Mouse (Mus musculus) embryonic facial prominence, embryonic 15.5 days (tissue): Measurements from ENCODE around the gene Gba. TPM values are rescaled to one million over a fixed set of nuclear protein-coding genes. Genes with fewer than 3 reads are reported as not detected.
A peak's percentile ranks its signal among the peaks of the same experiment; 100 is the strongest.
"Not testable (repeated sequence)": the region's sequence is repeated elsewhere in the genome, so short reads cannot be mapped to it uniquely, and the experiment has no call there.

ENCODE experiments used
- ATAC-seq: fragments of 200-750 bp; cut with Nextera tagmentation; 2 replicates; pipeline ENCODE4 v1.8.0; 2017; ENCODE audit warnings: low read depth, moderate TSS enrichment; ENCODE audit not compliant: insufficient number of reproducible peaks, low FRiP score, low TSS enrichment
- H3K27ac ChIP-seq: fragments of 300-500 bp; sonication (generic); replicated peaks from 2 replicates; pipeline ENCODE4 v1.5.1; 2015; ENCODE audit warnings: mild to moderate bottlenecking, inconsistent platforms
- H3K27me3 ChIP-seq: fragments of 300-500 bp; sonication (generic); 2 replicates; pipeline ENCODE4 v1.6.1; 2015; ENCODE audit warnings: inconsistent platforms
- H3K36me3 ChIP-seq: fragments of 300-500 bp; sonication (generic); 2 replicates; pipeline ENCODE4 v1.6.1; 2015; ENCODE audit warnings: mild to moderate bottlenecking, inconsistent platforms
- H3K4me1 ChIP-seq: fragments of 300-500 bp; sonication (generic); 2 replicates; pipeline ENCODE4 v1.6.1; 2015; ENCODE audit warnings: inconsistent platforms
- H3K4me2 ChIP-seq: fragments of 300-500 bp; sonication (generic); replicated peaks from 2 replicates; pipeline ENCODE4 v1.6.1; 2015; ENCODE audit warnings: mild to moderate bottlenecking, inconsistent platforms
- H3K4me3 ChIP-seq: fragments of 300-500 bp; sonication (generic); replicated peaks from 2 replicates; pipeline ENCODE4 v1.5.1; 2015; ENCODE audit warnings: mild to moderate bottlenecking, inconsistent platforms
- H3K9ac ChIP-seq: fragments of 300-500 bp; sonication (generic); 2 replicates; pipeline ENCODE4 v1.6.1; 2015; ENCODE audit warnings: inconsistent platforms
- H3K9me3 ChIP-seq: fragments of 300-500 bp; sonication (generic); replicated peaks from 2 replicates; pipeline ENCODE4 v1.6.1; 2016; ENCODE audit warnings: inconsistent platforms
- WGBS: fragments of 180-500 bp; shearing (Covaris S2); methylation state at CpG from one replicate; pipeline ENCODE4 v1.1.7; 2015; 5-methylcytosine and 5-hydroxymethylcytosine counted together
- polyA plus RNA-seq: library from polyadenylated mRNA; unstranded; fragments of >200 nt; fragmentation: Nextera tagmentation; extraction: Ambion mirVana; gene quantifications from 2 replicates; pipeline ENCODE4 v1.2.1, GENCODE M21; 2015

Gene Gba
- polyA plus RNA-seq, 1 experiment from 2014 or later: 55.6 TPM

DNA sequence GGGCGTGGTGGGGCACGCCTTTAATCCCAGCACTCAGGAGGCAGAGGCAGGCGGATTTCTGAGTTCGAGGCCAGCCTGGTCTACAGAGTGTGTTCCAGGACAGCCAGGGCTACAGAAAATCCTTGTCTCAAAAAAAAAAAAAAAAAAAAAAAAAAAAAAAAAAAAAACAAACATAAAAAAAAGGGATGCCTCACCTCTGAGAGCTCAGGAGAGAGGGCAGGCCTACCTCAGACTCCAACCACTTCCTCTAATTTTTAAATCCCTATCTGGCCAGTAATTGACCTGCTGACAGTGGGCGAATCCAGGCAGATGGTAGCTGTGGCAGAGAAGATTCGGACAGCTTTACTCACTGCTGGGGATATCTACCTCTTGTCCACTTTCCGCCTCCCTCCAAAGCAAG lies 13.7 kb downstream of the Gba start:
- H3K27me3 ChIP-seq, H3K9me3 ChIP-seq, H3K4me3 ChIP-seq, ATAC-seq, H3K27ac ChIP-seq, H3K9ac ChIP-seq, H3K36me3 ChIP-seq: not testable (repeated sequence)
- Histone ChIP-seq H3K4me1 (peaks cover 32% of the 10 kb centered on the region), H3K4me2 (0 out of 2 replicates have a peak overlapping the region, but pooled peaks have one; percentile 81)
- WGBS: 72% methylated on average over 7 of the region's 7 CpGs

DNA sequence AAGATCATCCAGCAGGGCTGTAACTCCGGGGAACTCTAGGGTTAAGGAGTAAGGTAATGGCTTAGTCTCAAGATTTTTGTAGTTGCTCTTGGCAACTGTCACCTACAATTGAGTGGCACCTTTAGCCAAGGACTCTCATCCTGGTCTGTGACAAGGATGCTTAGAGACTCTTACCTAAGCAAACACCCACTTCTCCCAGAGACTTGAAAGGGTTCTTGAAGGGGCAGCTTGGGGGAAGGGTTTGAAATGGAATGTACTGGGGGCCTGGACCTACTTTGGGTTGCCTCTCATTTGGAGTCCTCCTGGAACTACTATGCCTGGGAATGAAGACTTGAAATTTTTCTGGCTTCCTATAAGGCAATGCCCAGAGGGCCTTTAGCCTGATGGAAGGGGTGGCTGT lies 15.5 kb downstream of the Gba start:
- no peak overlapping the region for H3K9ac ChIP-seq
- H3K27ac ChIP-seq: no peak overlapping the region
- H3K4me1 ChIP-seq: peaks cover 20% of the 10 kb centered on the region
- H3K36me3 ChIP-seq: peaks cover 3% of the 10 kb centered on the region; the same call in 1 of the 2 replicates
- ATAC-seq: no peak
- no peaks in the 10 kb centered on the region for H3K27me3 ChIP-seq
- no peak overlapping the region for H3K4me2 ChIP-seq
- H3K4me3 ChIP-seq: no peak overlapping the region
- H3K9me3 ChIP-seq: no peaks in the 10 kb centered on the region
- WGBS: 85% methylated on average over 1 of the region's 1 CpGs

DNA sequence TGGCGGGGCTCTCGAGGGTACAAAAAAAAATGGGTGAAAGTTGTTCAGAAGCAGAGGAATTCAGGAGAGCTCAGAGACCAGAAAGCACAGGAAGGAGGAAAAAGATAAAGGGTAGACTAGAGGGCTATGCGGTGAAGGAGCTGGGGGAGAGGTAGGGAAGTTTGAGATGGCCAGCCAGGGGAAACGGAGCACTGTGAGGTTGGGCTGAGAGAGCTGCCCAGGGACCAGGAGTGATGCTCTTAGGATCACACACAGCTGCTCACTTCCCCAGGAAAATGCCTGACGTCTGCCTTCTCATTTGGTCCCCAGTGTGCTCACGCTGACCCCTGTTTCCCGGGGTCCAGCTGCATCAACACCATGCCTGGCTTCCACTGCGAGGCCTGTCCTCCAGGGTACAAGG lies 16.8 kb downstream of the Gba start:
- Histone ChIP-seq H3K27ac (no peak overlapping the region), H3K9me3 (no peaks in the 10 kb centered on the region), H3K27me3 (no peaks in the 10 kb centered on the region), H3K36me3 (peaks cover 7% of the 10 kb centered on the region; the same call in 1 of the 2 replicates), H3K9ac (no peak overlapping the region), H3K4me2 (no peak overlapping the region), H3K4me1 (peaks cover 17% of the 10 kb centered on the region), H3K4me3 (no peak overlapping the region)
- no peak for ATAC-seq
- 45% methylated on average over 8 of the region's 8 CpGs for WGBS

DNA sequence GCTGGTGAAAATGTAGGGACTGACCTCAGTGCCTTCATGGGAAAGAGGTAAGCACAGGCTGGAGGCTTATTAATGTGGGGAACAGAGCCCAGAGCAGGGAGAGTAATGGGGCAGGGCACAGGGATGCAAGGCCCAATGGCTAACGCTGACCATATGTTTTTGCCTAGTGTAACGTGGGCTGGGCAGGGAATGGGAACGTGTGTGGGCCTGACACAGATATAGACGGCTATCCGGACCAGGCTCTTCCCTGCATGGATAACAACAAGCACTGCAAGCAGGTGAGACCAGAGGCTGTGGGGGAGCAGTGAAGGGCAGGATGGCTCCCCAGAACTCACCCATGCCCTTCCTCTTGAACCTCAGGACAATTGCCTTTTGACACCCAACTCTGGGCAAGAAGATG lies 18.4 kb downstream of the Gba start:
- Histone ChIP-seq H3K4me2 (no peak overlapping the region), H3K9me3 (no peaks in the 10 kb centered on the region), H3K9ac (no peak overlapping the region), H3K27ac (no peak overlapping the region), H3K4me3 (no peak overlapping the region), H3K4me1 (peaks cover 6% of the 10 kb centered on the region), H3K27me3 (no peaks in the 10 kb centered on the region), H3K36me3 (peaks cover 11% of the 10 kb centered on the region; the same call in 1 of the 2 replicates)
- 43% methylated on average over 5 of the region's 5 CpGs for WGBS
- ATAC-seq: no peak

DNA sequence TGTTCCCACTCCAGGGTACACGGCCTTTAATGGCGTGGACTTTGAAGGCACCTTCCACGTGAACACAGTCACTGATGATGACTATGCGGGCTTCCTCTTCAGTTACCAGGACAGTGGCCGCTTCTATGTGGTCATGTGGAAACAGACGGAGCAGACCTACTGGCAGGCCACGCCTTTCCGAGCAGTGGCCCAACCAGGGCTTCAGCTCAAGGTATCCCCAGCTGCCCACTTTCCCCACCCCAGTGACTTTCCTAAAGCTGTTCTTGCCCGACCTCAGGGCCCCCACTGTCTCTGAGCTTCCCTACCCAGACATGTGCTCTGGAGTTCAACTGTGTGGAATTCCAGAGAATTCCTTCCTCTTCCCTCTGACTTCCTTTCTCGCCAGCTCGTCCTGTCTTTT lies 22.1 kb downstream of the Gba start:
- H3K9ac ChIP-seq: no peak overlapping the region
- WGBS: 77% methylated on average over 11 of the region's 11 CpGs

DNA sequence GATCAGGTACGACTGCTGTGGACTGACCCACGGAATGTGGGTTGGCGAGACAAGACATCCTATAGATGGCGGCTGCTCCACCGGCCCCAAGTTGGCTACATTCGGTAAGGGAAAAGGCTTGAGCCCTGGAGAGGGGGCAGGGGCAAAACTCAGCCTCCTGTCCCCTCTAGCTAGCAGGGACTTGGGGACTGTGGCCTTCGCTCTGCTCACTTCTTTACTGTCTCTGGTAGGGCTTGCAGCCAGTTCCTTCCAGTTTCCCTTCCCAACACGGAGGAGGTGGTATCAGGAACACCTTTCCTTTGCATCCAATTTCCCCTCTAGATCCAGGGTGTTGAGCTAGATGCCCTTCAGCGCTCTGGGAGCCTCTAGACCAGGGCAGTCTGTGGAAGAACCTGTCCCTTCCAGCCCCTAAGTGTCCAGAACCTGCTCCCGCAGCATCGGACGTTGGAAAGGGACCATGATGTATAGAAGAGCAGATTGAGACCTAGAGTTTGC lies 22.6 kb downstream of the Gba start:
- Histone ChIP-seq H3K4me3 (no peak overlapping the region), H3K27ac (no peak overlapping the region), H3K27me3 (no peaks in the 10 kb centered on the region; the same call in 1 of the 2 replicates), H3K36me3 (peaks cover 11% of the 10 kb centered on the region; the same call in 1 of the 2 replicates), H3K4me1 (peaks cover 37% of the 10 kb centered on the region), H3K4me2 (peak overlapping the region; percentile 82; the same call in 1 of the 2 replicates), H3K9ac (no peak overlapping the region), H3K9me3 (no peaks in the 10 kb centered on the region)
- ATAC-seq: no peak
- WGBS: 59% methylated on average over 12 of the region's 12 CpGs

More for the DNA sequence above, 22.1 kb downstream of the Gba start:
- peaks cover 11% of the 10 kb centered on the region; the same call in 1 of the 2 replicates for H3K36me3 ChIP-seq
- no peak overlapping the region for H3K4me2 ChIP-seq
- H3K27me3 ChIP-seq: no peaks in the 10 kb centered on the region
- ATAC-seq: no peak
- H3K4me1 ChIP-seq: peaks cover 37% of the 10 kb centered on the region
- H3K27ac ChIP-seq: no peak overlapping the region
- no peak overlapping the region for H3K4me3 ChIP-seq
- H3K9me3 ChIP-seq: no peaks in the 10 kb centered on the region

DNA sequence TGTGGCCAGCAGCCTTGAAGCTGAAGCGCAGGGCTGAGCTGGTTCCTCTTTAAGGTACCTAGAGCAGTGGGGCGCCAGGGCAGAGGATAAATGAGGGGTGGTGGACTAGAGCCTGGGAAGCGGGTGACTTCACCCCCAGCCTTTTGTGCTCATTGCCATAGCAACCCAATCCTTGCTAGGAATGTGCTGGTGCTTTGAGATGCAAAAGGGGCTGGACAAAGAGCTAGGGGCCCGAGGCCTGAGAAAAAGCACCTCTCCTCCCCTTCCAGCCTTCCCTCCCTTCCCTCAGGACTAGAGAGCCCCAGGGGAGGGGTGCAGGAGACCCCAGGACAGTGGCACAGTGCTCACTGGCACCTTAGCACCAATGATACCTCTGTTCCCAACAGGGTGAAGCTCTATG lies 23.2 kb downstream of the Gba start:
- Histone ChIP-seq H3K4me1 (peaks cover 37% of the 10 kb centered on the region), H3K9ac (no peak overlapping the region), H3K36me3 (peaks cover 11% of the 10 kb centered on the region; the same call in 1 of the 2 replicates), H3K4me2 (peak overlapping the region; percentile 82; the same call in 1 of the 2 replicates), H3K4me3 (peak overlapping the region; percentile 46; the same call in 1 of the 2 replicates), H3K27me3 (no peaks in the 10 kb centered on the region; the same call in 1 of the 2 replicates), H3K27ac (no peak overlapping the region), H3K9me3 (no peaks in the 10 kb centered on the region)
- 38% methylated on average over 4 of the region's 4 CpGs for WGBS
- no peak for ATAC-seq

DNA sequence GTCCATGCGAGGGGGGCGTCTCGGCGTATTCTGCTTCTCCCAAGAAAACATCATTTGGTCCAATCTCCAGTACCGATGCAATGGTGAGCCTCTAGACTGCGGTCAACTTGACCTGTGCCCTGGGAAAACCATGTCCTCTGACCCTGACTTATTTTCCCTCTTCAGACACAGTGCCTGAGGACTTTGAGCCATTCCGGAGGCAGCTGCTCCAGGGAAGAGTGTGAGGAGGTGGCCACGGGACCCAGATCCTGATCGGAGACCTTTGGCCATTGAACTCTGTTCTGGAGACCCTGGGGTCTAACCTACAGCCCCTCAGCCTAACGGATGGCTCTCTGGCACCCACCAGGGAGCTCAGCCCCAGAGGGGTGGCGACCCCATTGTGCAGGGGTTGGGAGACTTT lies 23.6 kb downstream of the Gba start:
- Histone ChIP-seq H3K4me2 (peak overlapping the region; percentile 82), H3K27ac (0 out of 2 replicates have a peak overlapping the region, but pooled peaks have one; percentile 89), H3K27me3 (no peaks in the 10 kb centered on the region; the same call in 1 of the 2 replicates), H3K4me1 (peaks cover 37% of the 10 kb centered on the region), H3K4me3 (peak overlapping the region; percentile 46), H3K9me3 (no peaks in the 10 kb centered on the region), H3K36me3 (peaks cover 9% of the 10 kb centered on the region; the same call in 1 of the 2 replicates), H3K9ac (no peak overlapping the region)
- no peak for ATAC-seq
- WGBS: 32% methylated on average over 11 of the region's 11 CpGs

DNA sequence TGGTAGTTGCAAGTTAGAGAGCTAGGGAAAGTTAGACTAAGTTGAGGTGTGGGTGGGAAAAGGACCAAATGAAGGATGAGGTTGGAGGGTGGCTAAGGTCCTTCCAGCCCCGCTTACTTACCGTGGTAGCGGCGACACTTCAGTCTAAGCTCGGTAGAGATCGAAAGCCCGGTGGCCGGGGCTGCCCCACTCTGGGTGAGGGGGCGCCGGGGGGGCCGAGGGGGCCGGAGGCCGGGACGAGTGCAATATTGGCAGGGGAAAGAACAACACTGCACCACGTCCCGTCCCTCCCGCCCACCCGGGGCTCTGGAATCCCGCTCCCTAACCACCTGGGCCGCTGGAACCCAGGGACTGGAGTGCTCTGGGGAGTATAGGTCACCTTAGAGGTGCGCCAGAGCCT lies 24.2 kb downstream of the Gba start, which contains the start of gene Mtx1:
Gene Mtx1 (minus strand): TSS at position 189 of the 400 bp plus-strand sequence.
- Histone ChIP-seq H3K27me3 (no peaks in the 10 kb centered on the region; the same call in 1 of the 2 replicates), H3K9ac (peak within 1 kb of the TSS; percentile 7; the same call in 1 of the 2 replicates), H3K4me3 (peak within 1 kb of the TSS; percentile 46), H3K27ac (peak within 1 kb of the TSS; percentile 89), H3K9me3 (no peaks in the 10 kb centered on the region), H3K36me3 (peaks cover 9% of the 10 kb centered on the region; the same call in 1 of the 2 replicates), H3K4me1 (peaks cover 37% of the 10 kb centered on the region), H3K4me2 (peak within 1 kb of the TSS; percentile 82)
- 3% methylated on average over 20 of the region's 21 CpGs for WGBS
- ATAC-seq: no peak

DNA sequence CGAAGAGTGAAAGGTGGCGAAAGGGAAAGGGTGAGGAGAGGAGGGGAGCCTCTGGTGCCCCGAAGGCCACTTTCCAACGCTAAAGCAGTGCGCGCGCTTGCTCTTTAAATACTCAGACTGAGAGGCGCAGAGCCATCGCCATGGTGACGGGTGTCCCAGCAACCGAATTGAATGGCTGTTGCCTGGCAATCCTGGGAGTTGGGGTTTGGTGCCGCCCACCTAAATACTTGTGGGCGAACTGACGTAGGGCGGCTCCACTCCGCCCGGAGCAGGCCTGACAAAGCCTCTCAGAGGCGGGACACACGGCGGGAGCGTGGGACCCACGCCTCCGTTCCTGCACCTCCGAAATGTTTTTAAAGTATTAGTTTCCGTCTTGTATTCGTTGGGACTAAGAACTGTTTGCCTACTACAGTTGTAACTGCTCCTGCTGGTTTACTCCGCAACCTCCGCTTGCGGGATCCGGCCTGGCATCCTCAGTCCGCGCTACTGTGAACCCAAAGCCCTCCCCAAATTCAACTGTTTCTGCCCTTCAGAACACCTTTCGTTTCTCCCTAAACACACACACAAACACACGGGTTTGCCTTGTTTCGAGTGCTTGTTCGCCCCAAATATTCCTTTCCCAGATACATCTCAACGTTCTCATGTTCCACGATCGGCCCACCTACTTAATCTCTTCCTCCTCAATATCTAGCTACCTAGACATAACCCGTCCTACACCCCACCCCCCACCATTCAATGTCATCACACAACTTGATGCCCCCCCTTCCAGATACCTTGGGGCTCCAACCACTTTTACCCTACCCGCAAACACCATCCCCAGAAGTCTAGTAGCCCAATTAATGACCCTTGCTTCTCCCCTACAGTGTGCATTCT lies 24.8 kb downstream of the Gba start:
- Histone ChIP-seq H3K4me3 (peak overlapping the region; percentile 46), H3K9me3 (no peaks in the 10 kb centered on the region), H3K27me3 (no peaks in the 10 kb centered on the region; the same call in 1 of the 2 replicates), H3K4me2 (peak overlapping the region; percentile 82), H3K4me1 (peaks cover 37% of the 10 kb centered on the region), H3K9ac (peak overlapping the region; percentile 7; the same call in 1 of the 2 replicates), H3K36me3 (peaks cover 9% of the 10 kb centered on the region; the same call in 1 of the 2 replicates), H3K27ac (peak overlapping the region; percentile 89)
- ATAC-seq: peak; percentile 88
- 2% methylated on average over 41 of the region's 41 CpGs for WGBS

DNA sequence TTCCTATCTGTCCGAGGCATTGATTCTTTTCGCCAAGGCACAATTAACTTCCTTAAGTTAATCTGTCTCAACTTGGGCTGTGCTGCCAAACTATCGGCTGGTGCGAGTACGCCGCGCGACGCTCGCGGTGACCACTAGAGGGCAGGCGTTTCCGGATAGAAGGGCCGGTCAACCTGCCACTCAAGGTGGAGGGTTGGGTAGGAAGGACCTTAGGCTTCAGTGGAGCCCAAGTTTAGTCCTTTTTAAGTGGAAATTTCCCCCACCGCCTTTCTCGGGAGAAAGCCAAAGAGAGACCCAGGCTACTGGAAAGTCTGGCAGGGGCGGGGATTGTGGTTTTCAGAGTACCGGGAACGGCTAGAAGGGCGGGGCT lies 25.4 kb downstream of the Gba start:
- Histone ChIP-seq H3K9me3 (no peaks in the 10 kb centered on the region), H3K36me3 (peaks cover 9% of the 10 kb centered on the region; the same call in 1 of the 2 replicates), H3K9ac (peak overlapping the region; percentile 7; the same call in 1 of the 2 replicates), H3K4me2 (peak overlapping the region; percentile 82), H3K27me3 (no peaks in the 10 kb centered on the region; the same call in 1 of the 2 replicates), H3K27ac (peak overlapping the region; percentile 89), H3K4me3 (peak overlapping the region; percentile 46), H3K4me1 (peaks cover 37% of the 10 kb centered on the region)
- ATAC-seq: peak; percentile 56; the same call in 1 of the 2 replicates
- WGBS: 0% methylated on average over 20 of the region's 20 CpGs
